Mouse (Mus musculus): Measurements from ENCODE around the gene Ptprc. TPM values are rescaled to one million over a fixed set of nuclear protein-coding genes. Genes with fewer than 3 reads are reported as not detected.
A peak's percentile ranks its signal among the peaks of the same experiment; 100 is the strongest.

The Ptprc gene
- 565 and 582 TPM in 2 replicates for polyA plus RNA-seq (2012; ENCODE audit: insufficient read depth, insufficient read length, missing spikeins)

DNA sequence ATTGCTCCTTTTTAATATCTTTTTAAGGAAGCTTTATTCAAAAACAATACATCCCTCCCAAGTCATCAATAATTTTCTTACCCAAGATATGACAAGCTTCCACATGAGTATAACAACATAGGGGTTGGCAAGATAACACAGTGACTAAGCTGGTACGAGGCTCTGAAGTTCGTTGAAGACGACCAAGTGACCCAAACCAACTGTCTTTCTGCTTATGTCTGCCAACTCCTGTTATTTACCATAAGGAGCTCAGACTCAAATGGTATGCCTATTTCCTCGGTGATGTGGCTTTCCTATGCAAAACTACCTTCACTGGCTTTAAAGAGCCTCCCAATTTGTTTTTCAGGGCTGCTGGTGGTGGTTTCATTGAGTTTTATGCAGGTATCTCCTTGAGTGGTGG, at the start of gene Ptprc:
Ptprc (minus strand) TSS at position 215 of the 400 bp plus-strand sequence.
- TF ChIP-seq CTCF (IDR thresholded peaks at IDR 0.05; ENCODE audit: low read depth, low read length) (no peak), POLR2A (IDR thresholded peaks at IDR 0.05; ENCODE audit: borderline replicate concordance, low read depth, low read length) (no peak)
- Histone ChIP-seq H3K27ac (ENCODE audit: insufficient read depth, low read depth, low read length) (peak within 1 kb of the TSS; percentile 97), H3K4me1 (ENCODE audit: control insufficient read depth, insufficient read depth, low read length) (peaks cover 20% of the 10 kb centered on the region), H3K4me3 (ENCODE audit: insufficient read depth, low read length) (peak within 1 kb of the TSS; percentile 86)

DNA sequence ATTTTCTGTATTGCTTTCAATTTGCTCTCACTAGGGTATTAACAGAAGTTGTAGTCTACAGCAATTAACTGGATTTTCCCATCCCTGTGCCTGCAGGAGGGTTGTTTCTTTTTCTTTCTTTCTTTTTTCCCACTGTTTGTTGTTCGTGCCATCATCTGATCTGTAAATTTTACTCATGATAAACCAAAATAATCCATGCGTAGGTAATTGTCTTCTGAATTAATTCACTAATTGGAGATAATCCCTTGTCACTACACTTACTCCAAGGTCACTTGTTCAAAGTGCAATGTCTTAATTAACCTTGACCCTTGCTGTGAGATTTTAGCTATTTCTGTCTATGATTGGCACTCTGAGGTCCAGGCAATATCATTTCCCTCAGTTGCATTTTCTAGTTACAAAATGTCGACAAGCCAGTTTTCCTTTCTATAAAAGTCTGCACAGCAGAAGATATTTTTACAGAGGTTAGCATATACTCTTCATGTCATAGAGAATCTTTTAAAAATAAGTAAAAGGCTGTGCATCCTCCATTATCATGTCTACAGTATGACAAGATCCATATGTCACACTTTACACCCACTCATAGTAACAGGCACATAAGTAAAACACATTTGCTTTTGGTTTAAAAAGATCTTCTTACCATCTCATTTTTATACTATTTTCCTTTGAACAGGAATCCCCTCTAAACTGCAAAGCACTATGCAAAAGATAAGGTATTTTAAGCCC, 39.4 kb upstream of the Ptprc start:
- no peak overlapping the region for H3K27ac ChIP-seq (ENCODE audit: insufficient read depth, low read depth, low read length)
- no peak for TF ChIP-seq POLR2A (IDR thresholded peaks at IDR 0.05; ENCODE audit: borderline replicate concordance, low read depth, low read length)
- no peak for TF ChIP-seq CTCF (IDR thresholded peaks at IDR 0.05; ENCODE audit: low read depth, low read length)
- peaks cover 6% of the 10 kb centered on the region for H3K4me1 ChIP-seq (ENCODE audit: control insufficient read depth, insufficient read depth, low read length)
- H3K4me3 ChIP-seq (ENCODE audit: insufficient read depth, low read length): no peak overlapping the region

DNA sequence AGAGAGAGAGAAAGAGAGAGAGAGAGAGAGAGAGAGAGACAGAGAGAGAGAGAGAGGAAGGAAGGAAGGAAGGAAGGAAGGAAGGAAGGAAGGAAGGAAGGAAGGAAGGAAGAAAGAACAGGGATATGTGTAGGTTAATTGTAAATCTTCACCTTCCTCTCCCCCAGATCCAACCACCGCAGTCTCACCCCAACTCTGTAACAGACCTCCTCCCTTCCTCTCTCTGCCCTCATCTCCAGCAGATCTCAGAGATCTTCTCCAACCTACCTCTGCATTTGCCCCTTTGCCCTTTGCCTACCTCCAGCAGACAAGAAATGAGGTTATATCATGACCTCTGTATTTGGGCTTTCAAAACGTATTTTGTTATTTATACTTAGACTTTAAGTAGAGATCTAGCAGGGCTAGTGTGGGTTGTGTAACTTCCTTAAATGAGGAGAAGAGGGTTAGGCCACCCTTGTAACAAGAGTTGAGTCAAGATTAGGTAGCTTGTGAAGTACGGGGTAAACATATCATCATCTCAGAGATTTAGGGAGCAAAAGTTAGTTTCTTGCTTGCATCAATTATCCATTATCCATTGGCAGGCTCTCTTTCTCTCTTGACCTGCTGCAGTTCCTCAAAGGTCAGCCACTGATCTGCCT, 35.0 kb upstream of the Ptprc start:
- Histone ChIP-seq H3K4me3 (ENCODE audit: insufficient read depth, low read length) (no peak overlapping the region), H3K27ac (ENCODE audit: insufficient read depth, low read depth, low read length) (no peak overlapping the region; the same call in 1 of the 2 replicates), H3K4me1 (ENCODE audit: control insufficient read depth, insufficient read depth, low read length) (peaks cover 6% of the 10 kb centered on the region)
- TF ChIP-seq POLR2A (IDR thresholded peaks at IDR 0.05; ENCODE audit: borderline replicate concordance, low read depth, low read length) (no peak), CTCF (IDR thresholded peaks at IDR 0.05; ENCODE audit: low read depth, low read length) (no peak)

DNA sequence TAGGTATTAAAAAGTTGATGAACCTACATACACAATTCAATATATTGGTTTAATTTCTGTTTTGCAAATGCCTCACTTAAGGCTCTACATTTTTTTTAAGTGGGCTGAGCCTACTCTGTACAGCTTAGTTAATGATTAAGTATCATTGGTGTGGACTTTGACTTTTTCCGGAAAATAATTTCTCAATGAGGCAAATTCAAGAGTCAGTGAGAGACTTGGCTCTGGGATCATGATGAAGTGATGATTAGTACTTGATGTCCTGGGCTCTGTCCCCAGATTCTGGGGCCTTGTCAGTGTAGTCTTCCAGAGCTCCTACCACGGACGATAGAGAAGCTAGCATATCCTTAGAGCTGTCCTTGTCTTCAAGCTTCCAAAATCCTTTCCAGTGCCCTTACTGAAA, 34.2 kb upstream of the Ptprc start:
- H3K4me3 ChIP-seq (ENCODE audit: insufficient read depth, low read length): no peak overlapping the region
- no peak for TF ChIP-seq POLR2A (IDR thresholded peaks at IDR 0.05; ENCODE audit: borderline replicate concordance, low read depth, low read length)
- no peak for TF ChIP-seq CTCF (IDR thresholded peaks at IDR 0.05; ENCODE audit: low read depth, low read length)

DNA sequence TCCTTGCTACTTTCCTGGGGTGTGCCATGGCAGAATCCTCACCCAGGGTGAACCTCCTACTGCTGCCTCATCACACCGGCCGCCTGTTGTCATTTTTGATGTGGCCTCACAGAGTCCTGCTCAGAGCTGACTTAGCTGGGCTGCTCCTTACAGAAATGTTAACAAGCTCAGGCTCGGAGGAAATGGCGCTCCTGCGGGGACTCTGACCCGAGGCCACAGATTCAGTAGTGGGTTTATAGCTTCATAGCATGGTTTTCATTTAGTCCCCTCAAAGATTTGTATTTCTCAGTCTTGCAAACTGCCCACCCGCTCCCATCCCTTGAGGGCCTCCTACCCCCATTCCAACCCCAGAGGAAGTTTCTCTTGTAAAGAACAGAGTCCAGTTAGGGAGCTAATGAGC, 30.5 kb upstream of the Ptprc start:
- TF ChIP-seq POLR2A (IDR thresholded peaks at IDR 0.05; ENCODE audit: borderline replicate concordance, low read depth, low read length) (no peak), CTCF (IDR thresholded peaks at IDR 0.05; ENCODE audit: low read depth, low read length) (no peak)
- Histone ChIP-seq H3K27ac (ENCODE audit: insufficient read depth, low read depth, low read length) (no peak overlapping the region), H3K4me3 (ENCODE audit: insufficient read depth, low read length) (no peak overlapping the region), H3K4me1 (ENCODE audit: control insufficient read depth, insufficient read depth, low read length) (peaks cover 6% of the 10 kb centered on the region)

More for the DNA sequence above, 34.2 kb upstream of the Ptprc start:
- Histone ChIP-seq H3K27ac (ENCODE audit: insufficient read depth, low read depth, low read length) (no peak overlapping the region), H3K4me1 (ENCODE audit: control insufficient read depth, insufficient read depth, low read length) (peaks cover 6% of the 10 kb centered on the region)

DNA sequence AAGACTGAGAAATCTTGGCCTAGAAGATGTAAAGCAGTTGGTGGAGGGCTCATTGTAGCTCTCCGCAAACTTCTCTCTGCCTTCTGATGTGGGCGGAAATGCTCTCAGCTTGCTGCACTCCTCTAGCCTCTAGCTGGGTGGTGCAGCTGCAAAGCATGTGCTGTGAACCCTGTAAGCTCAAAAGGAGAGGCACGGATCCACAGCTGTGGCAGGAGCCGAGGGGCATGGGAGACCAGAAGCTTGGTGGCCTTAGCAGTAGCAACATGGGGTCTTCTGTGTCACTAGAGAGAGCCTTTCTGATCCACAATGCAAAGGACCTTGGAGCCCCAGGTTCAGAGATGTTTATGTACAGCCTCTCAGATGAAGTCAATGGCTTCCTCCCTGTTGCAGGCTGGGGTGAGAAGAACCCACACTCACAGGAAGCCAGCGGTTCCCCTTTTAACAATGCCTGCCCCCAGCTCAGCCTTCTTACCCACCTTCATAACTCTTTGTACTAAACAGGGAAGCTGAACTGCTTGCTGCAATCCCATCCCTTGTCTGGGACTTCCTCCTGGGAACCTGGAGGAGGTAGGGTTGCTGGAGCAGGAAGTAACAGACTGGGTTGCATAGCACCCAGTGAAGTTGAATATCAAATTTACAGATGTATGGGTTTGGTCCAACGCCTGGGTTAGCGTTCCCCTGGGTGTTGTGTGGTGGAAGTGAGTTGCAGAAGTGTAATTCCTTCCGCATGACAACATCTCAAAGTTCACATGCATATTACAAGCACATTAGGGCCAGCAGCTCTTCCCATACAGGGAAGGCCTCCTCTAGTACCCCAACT, 16.4 kb upstream of the Ptprc start:
- Histone ChIP-seq H3K27ac (ENCODE audit: insufficient read depth, low read depth, low read length) (peak overlapping the region; percentile 82), H3K4me1 (ENCODE audit: control insufficient read depth, insufficient read depth, low read length) (peaks cover 19% of the 10 kb centered on the region), H3K4me3 (ENCODE audit: insufficient read depth, low read length) (peak overlapping the region; percentile 26)
- TF ChIP-seq POLR2A (IDR thresholded peaks at IDR 0.05; ENCODE audit: borderline replicate concordance, low read depth, low read length) (no peak), CTCF (IDR thresholded peaks at IDR 0.05; ENCODE audit: low read depth, low read length) (no peak)

DNA sequence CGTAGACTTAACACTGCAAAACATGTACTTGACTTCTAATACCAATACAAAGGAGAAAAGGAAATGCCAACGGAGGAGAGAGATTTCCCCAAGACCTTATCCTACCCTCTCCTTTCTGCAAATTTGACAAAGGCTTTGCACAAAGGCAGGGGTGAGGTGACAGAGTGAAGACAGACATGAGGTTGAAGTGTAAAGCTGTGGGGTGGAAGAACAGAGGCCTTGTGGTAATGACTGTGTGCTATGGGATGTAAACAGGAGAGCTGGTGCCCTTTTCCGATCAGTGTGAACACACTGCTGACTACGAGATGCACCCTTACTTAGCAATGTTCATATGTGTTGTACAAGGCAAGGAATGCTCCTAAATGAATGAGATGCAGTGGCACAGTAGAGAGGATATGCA, 12.6 kb upstream of the Ptprc start:
- H3K27ac ChIP-seq (ENCODE audit: insufficient read depth, low read depth, low read length): no peak overlapping the region
- H3K4me1 ChIP-seq (ENCODE audit: control insufficient read depth, insufficient read depth, low read length): peaks cover 28% of the 10 kb centered on the region
- TF ChIP-seq CTCF (IDR thresholded peaks at IDR 0.05; ENCODE audit: low read depth, low read length) (no peak), POLR2A (IDR thresholded peaks at IDR 0.05; ENCODE audit: borderline replicate concordance, low read depth, low read length) (no peak)
- no peak overlapping the region for H3K4me3 ChIP-seq (ENCODE audit: insufficient read depth, low read length)

DNA sequence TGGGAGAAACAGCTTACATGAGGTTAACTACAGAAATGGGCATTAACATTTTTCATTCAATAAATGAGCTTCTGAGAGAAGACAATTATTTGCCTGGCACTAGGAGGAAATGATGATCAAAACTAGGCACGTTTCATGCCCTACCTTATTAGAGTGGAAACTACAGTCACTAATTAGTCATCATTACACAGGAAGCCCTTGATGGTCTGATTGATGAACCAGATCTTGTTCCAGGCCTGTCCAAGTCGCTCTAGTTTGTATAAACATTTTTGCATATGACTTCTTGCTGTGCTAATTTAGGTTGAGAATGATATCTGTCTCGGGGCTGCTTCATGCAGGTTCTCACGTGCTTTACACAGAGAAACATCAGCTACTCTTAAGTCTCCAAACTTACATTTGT, 10.4 kb upstream of the Ptprc start:
- H3K4me1 ChIP-seq (ENCODE audit: control insufficient read depth, insufficient read depth, low read length): peaks cover 13% of the 10 kb centered on the region
- no peak overlapping the region for H3K27ac ChIP-seq (ENCODE audit: insufficient read depth, low read depth, low read length)
- TF ChIP-seq CTCF (IDR thresholded peaks at IDR 0.05; ENCODE audit: low read depth, low read length): no peak
- no peak for TF ChIP-seq POLR2A (IDR thresholded peaks at IDR 0.05; ENCODE audit: borderline replicate concordance, low read depth, low read length)
- H3K4me3 ChIP-seq (ENCODE audit: insufficient read depth, low read length): no peak overlapping the region

DNA sequence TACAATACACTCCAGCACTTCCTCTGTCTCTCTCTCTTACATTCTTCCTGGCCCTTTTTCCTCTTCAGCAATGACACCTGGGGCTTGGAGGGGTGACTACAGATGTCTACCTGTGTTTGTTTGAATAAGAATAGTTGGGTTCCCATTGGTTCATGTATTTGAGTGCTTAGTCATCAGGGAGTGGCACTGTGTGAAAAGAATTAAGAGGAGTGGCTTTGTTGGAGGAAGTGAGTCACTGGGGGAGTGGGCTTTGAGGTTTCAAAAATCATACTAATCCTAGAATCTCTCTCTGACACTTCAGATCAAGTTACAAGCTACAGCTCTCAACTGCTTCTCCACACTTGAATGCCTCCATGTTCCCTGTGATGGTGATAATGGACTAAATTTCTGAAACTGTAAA, 4.6 kb upstream of the Ptprc start:
- Histone ChIP-seq H3K4me1 (ENCODE audit: control insufficient read depth, insufficient read depth, low read length) (peaks cover 8% of the 10 kb centered on the region), H3K27ac (ENCODE audit: insufficient read depth, low read depth, low read length) (no peak overlapping the region), H3K4me3 (ENCODE audit: insufficient read depth, low read length) (no peak overlapping the region)
- TF ChIP-seq POLR2A (IDR thresholded peaks at IDR 0.05; ENCODE audit: borderline replicate concordance, low read depth, low read length) (no peak), CTCF (IDR thresholded peaks at IDR 0.05; ENCODE audit: low read depth, low read length) (no peak)

All from bone marrow macrophage, adult 2 months (primary cell).